Mouse (Mus musculus): ENCODE measurements around the gene Lrrc8b. TPM values are rescaled to one million over a fixed set of nuclear protein-coding genes. Genes with fewer than 3 reads are reported as not detected.

Lrrc8b gene
- total RNA-seq (2021): 10 to 100 TPM; 56.7 to 57.8 TPM
- long read RNA-seq, full-length matches to known transcripts: 13 of 35 reads
- long read RNA-seq, partial matches to known transcripts: 19 of 35 reads
- long read RNA-seq, other reads (novel, unspliced or antisense): 3 of 35 reads

- DNase-seq (ENCODE audit: low spot score in 2 of 2): peak; percentile 82 to 88
Measured at GRCm38 (mm10) chr5:105415198-105415791, at the start of gene Lrrc8b. Gene Lrrc8b (plus strand): TSS chr5:105415775.

GRCm38 (mm10) chr5:105381482-105381881, 34.1 kb upstream of the Lrrc8b start:
- no peak for DNase-seq (ENCODE audit: low spot score in 2 of 2)

GRCm38 (mm10) chr5:105390346-105390745, 25.2 kb upstream of the Lrrc8b start:
- no peak for DNase-seq (ENCODE audit: low spot score in 2 of 2)

GRCm38 (mm10) chr5:105393731-105394130, 21.8 kb upstream of the Lrrc8b start:
- DNase-seq (ENCODE audit: low spot score in 2 of 2): no peak

GRCm38 (mm10) chr5:105395188-105395587, 20.4 kb upstream of the Lrrc8b start:
- no peak for DNase-seq (ENCODE audit: low spot score in 2 of 2)

GRCm38 (mm10) chr5:105398966-105399365, 16.6 kb upstream of the Lrrc8b start:
- no peak for DNase-seq (ENCODE audit: low spot score in 2 of 2)

- peak; percentile 68 to 94 for DNase-seq (ENCODE audit: low spot score in 2 of 2)
Measured at GRCm38 (mm10) chr5:105399631-105400423, 15.7 kb upstream of the Lrrc8b start.

- peak in 1 of 2 experiments; percentile 68 for DNase-seq (ENCODE audit: low spot score in 2 of 2)
Measured at GRCm38 (mm10) chr5:105400424-105401375, 14.9 kb upstream of the Lrrc8b start.

GRCm38 (mm10) chr5:105401536-105401935, 14.0 kb upstream of the Lrrc8b start:
- DNase-seq (ENCODE audit: low spot score in 2 of 2): no peak

GRCm38 (mm10) chr5:105404961-105405360, 10.6 kb upstream of the Lrrc8b start:
- peak; percentile 70 to 94 for DNase-seq (ENCODE audit: low spot score in 2 of 2)

GRCm38 (mm10) chr5:105407661-105408060, 7.9 kb upstream of the Lrrc8b start:
- no peak for DNase-seq (ENCODE audit: low spot score in 2 of 2)

GRCm38 (mm10) chr5:105409092-105409491, 6.5 kb upstream of the Lrrc8b start:
- no peak for DNase-seq (ENCODE audit: low spot score in 2 of 2)

GRCm38 (mm10) chr5:105410521-105411293, 4.9 kb upstream of the Lrrc8b start:
- no peak for DNase-seq (ENCODE audit: low spot score in 2 of 2)

- DNase-seq (ENCODE audit: low spot score in 2 of 2): no peak
Measured at GRCm38 (mm10) chr5:105411294-105411570, 4.3 kb upstream of the Lrrc8b start.

- no peak for DNase-seq (ENCODE audit: low spot score in 2 of 2)
Measured at GRCm38 (mm10) chr5:105411768-105412167, 3.8 kb upstream of the Lrrc8b start.

GRCm38 (mm10) chr5:105412634-105413033, 2.9 kb upstream of the Lrrc8b start:
- DNase-seq (ENCODE audit: low spot score in 2 of 2): no peak

GRCm38 (mm10) chr5:105414341-105415120, 1.0 kb upstream of the Lrrc8b start:
- DNase-seq (ENCODE audit: low spot score in 2 of 2): no peak

GRCm38 (mm10) chr5:105415951-105416675, 538 bp downstream of the Lrrc8b start:
- DNase-seq (ENCODE audit: low spot score in 2 of 2): no peak

- DNase-seq (ENCODE audit: low spot score in 2 of 2): no peak
Measured at GRCm38 (mm10) chr5:105417217-105417616, 1.6 kb downstream of the Lrrc8b start.
